Mouse (Mus musculus): ENCODE results near the gene Csrp2.

Gene Csrp2

DNA sequence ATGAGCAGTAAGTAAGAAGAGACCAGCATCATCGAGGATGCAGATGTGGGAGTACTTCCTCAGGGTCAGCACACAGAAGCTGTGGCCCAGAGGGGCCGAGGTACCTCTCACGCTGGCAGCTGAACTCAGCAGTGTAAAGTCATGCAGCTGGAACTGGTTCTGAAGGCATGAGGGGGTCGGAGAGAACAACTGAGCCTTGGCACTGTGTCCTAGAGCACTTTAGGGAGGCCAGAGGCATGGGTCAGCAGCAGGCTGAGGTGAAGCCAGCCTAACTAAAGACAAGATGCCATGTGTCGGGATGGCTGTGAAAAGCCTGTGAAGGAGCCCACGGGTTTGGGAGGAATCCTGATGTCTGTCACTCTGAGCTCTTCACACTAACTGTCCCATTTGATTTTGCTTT lies 51.9 kb downstream of the Csrp2 start:
- no peak for DNase-seq (ENCODE audit: low spot score in 2 of 2)

DNA sequence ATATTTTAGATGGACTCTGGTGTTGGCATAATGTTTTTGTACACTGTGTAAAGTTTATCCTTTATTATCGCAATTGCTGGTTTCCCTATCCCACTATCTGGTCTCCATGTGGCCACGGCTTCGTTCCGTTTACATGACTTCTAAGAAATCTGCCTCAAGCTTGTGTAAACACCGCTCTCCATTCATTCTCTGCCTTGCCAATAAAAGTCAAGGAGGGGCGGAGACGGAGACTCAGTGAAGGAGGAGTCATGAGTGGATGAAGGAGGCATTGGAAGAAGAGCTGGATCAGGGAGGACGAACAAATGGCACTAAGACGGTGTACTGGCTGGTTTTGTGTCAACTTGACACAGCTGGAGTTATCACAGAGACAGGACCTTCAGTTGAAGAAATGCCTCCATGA lies 52.4 kb downstream of the Csrp2 start:
- no peak for DNase-seq (ENCODE audit: low spot score in 2 of 2)

DNA sequence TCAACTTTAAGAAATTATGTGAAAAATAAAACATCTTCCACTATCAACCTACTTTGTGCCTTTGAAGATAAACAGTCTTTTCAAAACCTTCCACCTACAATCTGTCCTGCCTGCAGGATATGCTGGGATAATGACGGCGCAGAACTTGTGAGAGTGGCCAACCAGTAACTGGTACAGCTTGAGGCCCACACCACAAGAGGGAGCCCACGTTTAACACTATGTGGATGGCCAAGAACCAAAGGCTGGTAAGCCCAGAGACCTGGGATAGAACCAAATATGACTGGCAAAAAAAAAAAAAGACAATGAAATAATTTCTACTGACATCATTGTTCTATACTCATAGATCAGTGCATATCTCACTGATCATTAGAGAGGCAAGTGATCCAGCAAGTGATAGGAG lies 54.9 kb downstream of the Csrp2 start:
- no peak for DNase-seq (ENCODE audit: low spot score in 2 of 2)

DNA sequence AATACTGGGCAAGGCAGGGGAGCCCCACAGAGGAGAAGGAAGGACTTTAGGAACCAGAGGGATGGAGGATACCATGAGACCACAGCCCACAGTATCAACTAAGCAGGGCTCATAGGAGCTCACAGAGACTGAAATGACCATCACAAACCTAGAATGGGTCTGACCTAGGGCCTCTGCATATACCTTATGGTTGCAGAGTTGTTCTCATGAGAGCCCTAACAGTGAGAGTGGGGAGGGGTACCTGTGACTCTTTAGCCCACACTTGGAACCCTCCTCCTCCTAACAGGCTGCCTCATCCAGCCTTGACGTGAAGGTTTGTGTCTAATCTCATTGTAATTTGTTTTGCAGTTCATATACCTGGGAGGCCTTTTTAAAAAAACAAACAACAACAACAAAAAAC lies 55.3 kb downstream of the Csrp2 start:
- DNase-seq (ENCODE audit: low spot score in 2 of 2), result no peak

DNA sequence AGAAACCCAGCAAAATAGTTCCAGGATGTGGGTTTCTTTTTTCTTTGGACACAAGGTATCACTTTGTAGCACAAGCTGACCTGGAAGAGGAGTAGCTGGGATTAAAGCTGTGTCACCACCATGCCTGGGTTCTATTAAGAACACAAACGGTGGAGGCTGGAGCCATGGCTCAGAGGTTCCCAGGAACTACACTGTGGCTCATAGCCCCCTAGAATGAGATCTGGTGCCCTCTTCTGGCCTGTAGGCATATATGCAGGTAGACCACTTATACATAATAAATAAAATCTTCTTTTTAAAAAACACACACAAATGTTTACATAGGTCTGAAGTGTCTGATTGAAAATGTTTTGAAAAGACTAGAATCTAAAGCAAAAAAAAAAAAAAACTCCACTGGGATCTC lies 56.5 kb downstream of the Csrp2 start:
- DNase-seq (ENCODE audit: low spot score in 2 of 2), result peak in 1 of 2 experiments; percentile 16

DNA sequence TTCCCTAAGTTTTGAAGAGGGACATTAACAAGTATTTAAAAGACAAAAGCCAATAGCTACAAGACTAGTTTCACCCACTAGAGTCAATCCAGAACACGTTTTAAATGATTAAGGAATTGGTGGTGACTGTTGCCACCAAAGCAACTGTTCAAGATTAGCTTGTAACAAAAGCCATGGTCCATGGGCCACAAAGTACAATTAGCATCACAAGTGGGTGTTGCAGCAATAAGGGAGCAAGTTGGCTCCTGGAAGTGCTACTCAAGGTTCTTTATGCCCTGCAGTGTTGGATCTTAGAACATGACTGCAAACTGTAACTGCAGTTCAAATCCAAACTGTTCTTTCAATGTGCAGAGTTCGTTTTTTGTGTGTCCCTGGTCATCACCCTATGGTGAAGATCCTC lies 57.8 kb downstream of the Csrp2 start:
- no peak for DNase-seq (ENCODE audit: low spot score in 2 of 2)

DNA sequence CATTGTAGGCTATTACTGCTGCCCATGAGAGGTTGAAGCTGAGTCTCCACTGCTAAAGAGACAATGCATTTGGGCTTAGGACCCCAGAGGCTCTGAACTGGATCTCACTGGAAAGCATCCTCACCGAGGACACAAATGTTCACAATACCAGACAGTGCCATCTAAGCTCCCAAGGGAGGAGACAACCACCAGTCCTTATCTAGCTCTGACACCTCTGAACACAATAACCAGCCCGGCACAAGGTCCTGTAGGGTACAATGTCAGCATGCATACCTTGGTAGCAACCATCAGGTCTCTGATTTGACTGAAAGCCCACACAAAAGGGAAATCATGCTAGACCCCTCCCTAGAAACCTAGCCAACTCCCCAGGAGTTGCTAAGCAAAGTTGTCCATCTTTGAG lies 59.8 kb downstream of the Csrp2 start:
- DNase-seq (ENCODE audit: low spot score in 2 of 2), result no peak

DNA sequence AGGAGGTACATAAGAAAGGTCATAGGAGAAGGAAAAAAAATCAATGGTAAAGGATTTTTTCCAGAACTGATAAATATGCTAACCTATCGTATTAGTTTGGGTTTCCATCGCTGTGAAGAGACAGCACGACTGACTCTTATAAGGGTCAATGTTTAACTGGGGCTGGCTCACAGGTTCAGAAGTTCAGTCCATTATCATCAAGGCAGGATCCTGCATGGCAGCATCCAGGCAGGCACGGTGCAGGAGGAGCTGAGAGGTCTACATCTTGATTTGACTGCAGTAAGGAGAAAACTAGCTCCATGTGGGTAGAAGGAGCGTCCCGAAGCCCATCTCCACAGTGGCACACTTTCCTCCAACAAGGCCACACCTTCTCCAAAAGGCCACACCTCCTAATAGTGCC lies 60.9 kb downstream of the Csrp2 start:
- no peak for DNase-seq (ENCODE audit: low spot score in 2 of 2)

DNA sequence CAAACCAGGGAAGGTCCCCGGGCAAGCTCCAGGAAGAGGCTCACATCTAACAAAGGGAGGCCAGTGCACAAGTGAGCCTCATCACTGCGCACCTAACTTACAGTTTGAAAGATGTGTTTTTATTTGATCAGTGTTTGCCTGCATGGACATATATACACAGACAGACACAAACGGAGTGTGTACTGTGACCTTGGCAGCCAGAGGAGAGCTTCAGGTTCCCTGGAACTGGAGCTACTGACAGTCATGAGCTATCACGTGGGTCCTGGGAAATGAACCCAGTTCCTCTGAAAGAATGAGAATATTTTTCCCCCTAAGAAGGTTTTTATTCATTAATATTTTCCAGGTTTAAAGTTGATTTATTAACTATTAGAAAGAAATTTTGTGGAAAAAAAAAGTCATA lies 63.2 kb downstream of the Csrp2 start:
- no peak for DNase-seq (ENCODE audit: low spot score in 2 of 2)

DNA sequence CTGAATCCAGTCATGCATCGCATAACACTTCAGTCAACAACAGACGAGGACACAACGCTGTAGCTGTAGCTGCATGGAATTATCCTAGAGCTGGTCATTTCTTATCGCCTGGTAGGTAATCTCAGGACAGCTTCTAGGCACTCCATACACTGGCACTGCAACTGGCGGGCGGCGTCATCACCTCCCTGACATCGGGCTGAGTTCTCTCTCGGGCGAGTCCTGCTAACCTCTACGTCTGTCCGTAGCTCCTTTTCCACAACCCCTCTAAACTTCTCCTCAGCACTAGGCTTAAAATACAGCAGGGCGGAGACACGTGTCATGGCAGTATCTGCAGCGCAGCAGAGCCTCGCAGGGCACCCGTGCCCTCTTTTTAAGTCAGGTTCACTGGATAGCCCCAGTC lies 67.1 kb downstream of the Csrp2 start:
- DNase-seq (ENCODE audit: low spot score in 2 of 2), result no peak
